Mouse (Mus musculus) right cerebral cortex, postnatal 10 days (tissue): Measurements from ENCODE around the gene Sugct.

Experiments used
- DNase-seq, 2 experiments: peaks; one replicate each; pipeline ENCODE4 v3.0.0; 2021; ENCODE audit warnings: low spot score in 2 of 2

Gene Sugct

DNA sequence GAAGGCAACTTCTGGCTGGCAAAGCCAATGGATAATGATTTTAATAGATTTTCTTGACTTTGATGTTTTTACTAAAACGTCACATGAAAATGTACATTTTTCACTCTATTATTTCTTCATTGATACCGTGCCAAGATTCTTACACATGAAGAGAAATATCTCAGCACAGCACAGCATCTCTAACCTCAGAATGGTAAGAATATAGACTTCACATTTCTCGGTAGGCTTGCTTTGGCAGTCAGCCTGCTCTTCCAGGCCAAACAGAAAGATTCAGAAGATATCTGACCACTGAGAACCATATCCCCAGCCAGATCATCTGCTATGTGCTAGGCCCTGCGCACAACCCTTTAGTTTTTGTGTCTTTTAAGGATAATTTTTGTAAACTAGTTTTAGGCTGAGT lies 657.0 kb downstream of the Sugct start:
- no peak for DNase-seq

DNA sequence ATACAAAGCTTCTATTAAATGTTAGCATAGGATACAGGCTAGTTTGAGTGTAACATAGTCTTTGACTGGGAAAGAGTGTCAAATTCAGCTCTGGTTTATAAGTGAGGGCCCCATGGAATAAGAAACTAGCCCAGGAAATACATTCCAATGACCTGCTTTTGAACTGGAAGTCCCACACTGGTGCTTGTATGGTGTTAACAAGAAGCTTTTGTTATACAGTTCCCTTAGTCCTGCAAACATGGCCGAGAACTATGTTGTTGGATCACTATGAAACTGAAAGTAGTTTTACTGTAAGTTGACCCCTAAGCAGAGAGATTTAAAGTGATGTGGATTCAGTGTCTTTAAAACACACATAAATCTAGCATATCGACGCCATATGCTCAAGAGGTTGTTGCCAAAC lies 657.5 kb downstream of the Sugct start:
- DNase-seq = no peak

DNA sequence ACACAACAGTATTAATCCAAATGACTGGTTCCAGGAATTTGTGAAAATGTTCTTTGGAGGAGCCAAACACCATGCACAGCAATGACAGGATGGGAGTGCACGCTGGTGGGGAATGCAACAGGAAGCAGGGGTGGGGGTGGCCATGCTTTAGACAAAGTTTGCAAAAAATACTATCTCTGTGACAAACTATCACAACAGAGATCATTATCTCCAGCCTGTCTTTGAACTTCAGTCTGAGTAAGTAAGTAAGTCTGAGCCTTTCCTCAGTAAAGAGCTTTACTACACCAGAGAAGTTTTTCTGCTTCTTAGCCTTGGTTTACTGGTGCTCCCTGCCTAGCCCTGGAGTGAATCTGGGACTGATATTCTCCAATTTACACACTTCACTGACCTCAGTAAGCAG lies 664.6 kb downstream of the Sugct start:
- no peak for DNase-seq

DNA sequence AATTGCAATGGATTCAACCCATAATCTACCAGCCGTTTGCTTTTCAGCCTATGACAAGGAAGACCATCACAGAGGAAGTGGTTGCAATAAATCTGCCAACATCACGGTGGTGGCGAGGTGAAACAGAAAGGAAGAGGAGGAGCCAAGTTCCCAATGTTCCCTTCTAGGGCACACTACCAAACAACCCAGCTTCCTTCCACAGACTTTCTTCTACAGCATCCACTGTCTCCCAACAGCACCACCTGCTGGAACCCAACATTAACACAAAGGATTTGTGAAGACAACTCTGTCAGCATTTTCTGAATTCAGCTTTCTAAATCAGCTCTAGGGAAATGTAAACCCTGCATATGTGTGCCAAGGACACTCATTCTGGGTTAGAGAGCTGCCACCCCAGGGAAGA lies 666.8 kb downstream of the Sugct start:
- peak; percentile 49 to 56 for DNase-seq

DNA sequence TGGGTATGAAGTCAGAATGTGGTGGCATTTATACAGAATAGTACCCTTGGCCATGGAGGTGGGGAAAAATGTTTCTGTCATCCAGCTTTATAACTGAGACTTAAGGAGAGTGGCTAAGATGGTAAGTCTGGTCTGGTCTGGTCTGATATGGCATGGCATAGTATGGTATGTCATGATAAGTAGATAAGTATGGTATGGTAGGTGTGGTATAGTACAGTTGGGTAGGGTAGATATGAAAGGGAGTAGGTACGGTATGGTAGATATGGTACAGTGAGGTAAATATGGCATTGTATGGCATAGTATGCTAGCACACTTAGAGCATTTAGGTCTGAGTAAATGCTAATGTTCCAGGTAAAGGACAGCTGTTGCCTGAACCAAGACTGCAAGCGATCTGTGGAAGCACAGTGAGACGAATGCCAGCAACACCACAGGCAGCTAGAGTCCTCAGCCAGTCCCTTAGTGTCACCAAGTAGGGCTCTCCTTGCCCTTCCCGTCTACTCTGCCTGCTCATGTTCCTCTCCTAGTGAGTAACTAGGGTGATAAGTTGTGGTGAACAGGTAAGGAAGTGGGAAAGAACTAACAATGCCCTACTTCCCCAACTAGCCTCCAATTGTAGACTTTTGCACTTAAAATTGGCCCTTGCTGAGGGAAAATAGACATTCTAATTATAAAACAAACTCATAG lies 667.4 kb downstream of the Sugct start:
- no peak for DNase-seq

DNA sequence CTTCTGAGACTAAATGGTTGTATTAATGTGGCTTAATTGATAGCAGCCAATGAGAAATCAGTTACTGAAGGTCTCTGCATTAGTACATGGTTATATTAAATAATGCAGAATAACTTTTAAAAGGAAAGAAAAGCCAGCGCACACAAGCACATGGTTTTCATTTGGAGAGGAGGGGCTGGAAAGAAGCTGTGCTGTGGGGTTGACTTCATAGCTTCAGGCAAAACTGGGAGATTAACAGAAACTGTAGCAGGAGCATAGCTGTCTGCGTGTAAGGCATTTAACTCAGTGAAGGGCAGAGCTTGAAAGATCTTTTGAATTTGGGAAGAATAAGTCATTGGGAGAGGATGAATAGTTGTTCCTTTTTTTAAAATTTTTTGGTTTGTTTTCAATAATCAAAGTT lies 668.4 kb downstream of the Sugct start:
- DNase-seq = no peak

DNA sequence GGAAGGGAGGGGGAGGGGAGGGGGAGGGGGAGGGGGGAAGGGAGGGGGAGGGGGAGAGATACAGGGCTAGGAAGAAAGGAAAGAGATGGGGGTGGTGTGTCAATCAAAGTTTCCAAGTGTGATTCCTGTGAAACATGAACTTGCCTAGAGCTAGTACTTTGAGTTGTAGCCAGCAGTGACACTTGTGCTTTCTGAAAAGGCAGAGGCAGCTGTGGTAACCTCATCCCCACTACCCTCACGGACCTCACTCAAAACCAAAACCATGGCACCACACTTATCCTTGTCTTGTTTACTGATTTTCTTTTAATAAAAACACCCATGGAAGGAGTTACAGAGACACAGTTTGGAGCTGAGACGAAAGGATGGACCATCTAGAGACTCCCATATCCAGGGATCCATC lies 698.9 kb downstream of the Sugct start:
- no peak for DNase-seq

DNA sequence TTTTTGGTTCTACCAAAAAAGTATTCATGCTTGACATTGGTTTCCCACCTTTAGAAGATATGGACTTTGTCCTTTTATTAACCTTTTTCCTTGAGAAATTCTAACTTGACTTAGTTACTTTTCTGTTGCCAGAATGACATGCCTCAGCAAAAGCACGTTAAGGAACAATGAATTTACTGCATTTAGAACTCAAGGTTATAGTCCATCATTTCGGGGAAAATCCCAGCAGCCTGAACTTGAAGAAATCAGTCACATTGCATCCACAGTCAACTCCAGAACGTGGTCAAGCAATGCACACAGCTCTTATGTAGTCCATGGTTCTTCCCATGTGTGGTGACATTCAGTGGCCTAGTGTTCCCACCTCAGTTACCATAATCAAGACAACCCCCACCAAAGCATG lies 700.0 kb downstream of the Sugct start:
- no peak for DNase-seq

DNA sequence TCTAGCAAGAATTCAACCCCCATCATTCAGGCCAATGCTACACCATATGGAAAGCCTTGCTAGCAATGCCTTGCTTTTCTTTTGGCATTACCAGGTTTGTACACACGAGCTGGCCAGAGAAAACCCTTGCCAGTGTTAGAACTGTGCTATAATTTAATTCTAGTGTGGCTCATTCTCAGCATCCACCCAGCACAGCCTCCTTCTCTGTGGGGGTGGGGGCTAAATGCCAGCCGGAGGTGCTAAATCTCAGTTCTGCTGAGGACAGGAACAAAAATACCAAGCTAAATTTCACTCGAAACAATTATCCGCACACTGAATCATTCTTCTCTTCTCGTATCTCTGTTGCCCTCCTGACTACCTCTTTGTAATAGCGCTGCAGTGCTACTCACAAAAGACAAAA lies 717.6 kb downstream of the Sugct start:
- DNase-seq = peak; percentile 70 to 74

DNA sequence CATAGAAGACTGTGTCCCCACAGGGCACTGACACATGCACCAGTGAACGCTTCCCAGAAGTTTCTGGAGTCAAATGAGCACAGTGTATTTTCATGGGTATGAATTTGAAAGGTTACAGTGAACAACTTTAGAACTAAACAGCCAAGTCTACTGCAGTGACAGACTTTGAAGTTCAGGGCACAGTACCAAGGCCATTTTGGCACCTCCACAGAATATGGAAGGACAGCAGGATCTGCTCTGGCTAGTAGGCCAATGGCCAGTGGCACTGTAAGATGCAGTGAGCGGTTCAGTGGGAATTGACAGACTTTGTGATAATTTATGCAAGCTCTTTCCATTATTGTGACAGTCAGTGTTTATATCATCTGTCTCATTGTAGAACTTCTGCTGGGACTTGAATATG lies 724.1 kb downstream of the Sugct start:
- peak in 1 of 2 experiments; percentile 22 for DNase-seq

DNA sequence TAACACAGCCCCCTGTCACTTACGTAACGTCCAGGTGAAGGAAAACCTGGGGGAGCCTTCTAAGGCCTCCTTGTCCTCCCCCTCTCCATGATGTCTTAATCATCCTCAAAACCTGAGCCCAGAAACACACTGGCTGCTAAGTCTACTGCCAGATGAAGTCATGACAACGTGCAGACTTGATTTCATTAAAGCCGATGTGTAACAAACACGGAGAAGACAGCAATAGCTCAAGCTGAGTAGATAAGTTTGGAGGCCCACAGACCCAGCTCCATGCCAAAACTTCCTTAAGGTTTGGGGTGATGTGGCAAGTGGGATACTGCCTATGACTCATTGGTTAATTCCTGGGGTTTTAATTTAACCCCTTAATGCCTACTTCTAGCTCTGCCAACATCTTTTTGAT lies 726.4 kb downstream of the Sugct start:
- DNase-seq = peak in 1 of 2 experiments; percentile 19

DNA sequence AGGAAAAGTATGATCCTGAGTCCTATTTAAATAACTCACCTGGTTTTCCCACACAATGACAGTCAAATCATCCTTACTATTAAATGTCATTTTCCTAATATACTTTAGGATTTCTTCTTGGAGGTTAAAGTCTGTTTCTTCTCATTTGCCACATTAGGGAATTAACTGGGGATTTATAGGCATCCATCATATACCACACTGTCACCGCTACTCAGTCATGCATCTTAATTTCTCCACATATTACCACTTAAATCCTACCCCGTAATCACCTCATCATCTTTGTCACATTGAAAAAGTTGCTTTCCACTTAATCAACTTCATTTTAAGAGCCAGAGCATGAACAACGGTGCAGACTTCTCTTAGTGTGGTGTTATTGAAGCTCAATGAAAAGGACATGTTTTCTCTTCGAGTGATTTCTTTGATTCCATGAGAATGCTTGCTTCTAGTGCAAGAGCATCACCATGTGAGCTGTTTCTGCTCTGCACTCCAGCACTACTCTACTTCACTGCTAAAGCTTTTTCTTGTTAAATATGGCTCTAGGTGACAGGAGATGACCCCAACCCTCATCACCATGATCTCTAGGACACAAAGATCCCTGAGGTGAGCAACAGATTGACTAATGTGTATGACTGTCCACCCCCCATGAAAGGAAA lies 730.4 kb downstream of the Sugct start:
- peak in 1 of 2 experiments; percentile 28 for DNase-seq

DNA sequence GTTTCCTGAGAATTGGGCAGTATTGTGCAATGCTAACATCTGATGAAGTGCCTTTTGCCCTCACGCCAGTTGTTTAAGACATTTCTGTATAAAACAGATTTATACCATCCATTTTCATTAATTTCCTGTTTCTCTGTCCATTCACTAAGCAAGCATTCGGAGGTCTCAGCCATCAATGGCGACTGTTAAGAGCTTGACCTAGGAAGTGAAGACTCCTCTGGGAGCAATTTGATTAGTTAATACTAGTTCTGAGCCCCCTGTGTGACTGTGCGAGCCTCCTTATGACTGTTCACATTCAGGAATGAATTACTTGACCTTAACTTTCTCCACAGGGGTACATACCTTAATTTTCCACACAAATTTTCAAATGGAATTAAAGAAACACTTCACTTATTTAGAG lies 743.3 kb downstream of the Sugct start:
- no peak for DNase-seq

DNA sequence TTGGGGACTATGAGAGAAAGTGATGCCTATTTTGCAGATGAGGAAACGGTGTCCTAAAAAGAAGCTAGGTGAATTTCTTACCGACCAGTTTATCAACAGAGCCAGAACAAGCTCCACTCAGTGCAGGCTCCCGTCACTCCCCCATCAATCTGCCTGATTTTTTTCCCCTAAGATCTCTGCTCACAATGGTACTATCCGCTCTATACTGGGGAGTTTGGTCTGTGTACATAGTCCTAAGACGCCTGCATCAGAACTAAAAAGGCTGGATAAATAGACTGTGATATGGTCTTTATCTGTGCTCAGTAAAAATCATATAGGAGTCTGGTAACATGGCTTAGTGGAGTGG lies 755.9 kb downstream of the Sugct start:
- DNase-seq = no peak

DNA sequence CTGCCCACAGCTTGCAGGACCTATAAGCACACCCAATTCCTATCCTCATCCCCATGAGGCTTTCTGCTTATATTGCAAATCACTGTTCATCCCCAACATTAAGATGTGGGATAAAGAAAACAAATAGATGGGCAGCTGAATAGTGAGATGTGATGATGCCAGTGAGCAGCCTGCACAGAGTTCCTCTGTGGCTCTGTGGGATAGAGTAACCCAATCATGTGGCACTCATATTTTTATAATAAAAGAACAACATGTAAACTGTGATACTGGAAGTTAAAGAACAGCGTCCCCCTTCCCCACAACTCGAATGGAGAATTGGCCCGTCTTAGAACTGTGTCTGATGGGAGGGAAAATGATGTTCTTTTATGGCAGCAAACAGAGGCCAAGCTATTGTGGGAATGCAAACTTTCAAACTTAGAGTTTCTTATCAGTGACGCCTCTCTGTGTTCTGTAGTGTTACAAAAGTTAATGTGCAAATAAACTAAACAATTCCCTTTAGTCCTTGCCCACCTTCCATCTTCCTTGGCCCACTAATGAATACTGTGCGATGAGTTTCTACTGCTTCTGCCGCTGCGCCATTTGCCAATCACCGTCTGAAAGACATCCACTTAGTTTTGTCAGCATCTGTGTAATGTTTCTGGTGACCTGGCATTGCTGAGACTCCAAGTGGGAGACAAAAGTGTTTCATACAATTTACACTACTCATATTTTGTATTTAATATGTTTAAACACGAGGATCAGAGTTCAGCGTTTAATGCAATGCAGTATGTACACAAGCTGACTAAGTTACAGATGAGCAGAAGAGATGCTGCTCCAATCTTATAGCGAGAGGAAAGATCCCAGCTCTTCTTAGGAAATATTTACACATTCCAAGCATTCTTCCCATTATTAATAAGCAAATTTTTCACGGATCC lies 756.5 kb downstream of the Sugct start:
- DNase-seq = no peak

DNA sequence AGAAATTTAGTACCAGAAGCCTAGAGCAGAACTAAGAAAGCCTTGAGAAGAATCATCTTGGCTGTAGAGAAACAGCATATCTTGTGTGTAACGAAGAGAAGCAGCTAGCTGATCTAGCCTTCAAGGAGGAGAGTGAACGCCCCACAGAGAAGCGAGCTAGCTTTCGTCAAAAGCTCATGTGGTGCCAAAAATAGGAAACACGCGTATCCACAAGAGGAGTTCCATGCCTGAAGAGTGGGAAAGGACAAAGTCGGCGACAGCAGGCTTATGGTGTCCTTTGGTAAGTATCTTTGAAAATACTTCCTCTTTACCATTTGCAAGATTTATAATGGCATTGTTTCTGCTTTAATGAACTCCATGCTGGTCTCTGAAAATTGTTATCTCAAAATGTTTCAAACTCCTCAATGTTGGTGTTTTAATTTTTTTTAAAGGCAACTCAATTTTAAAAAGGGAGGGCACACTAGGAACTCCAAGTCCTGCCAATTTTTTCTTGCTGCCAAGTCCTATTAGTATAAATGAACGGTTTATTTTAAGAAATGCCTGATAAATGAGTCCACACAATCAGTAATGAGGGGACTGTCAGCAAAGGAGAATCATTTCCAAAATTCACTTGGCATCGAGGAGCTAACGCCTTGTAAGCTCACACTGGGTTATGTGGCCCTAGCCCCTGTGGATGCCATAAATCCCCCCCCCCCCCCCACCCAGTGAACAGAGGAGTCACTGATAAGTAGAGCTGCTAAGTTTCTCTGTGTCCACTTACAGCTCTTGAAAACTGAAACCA lies 757.7 kb downstream of the Sugct start:
- DNase-seq = peak in 1 of 2 experiments; percentile 20

DNA sequence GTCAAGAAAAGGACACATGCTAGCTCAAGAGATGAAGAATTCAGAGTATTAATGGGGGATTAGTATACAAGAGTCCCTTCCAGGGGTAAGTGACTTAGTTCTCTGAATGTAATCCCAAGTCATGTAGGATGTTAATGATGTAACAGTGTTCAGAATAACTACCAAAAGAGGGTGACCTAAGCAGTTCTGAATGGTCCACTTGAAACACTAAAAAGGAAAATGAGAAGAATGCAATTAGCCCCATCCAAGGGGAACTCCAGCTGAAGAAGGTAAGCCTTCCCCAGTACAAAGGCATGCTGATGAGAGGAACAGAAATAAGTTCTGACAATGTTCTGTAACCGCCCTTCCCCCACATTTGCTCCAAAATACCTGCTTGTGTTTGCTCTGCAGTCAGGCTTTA lies 760.3 kb downstream of the Sugct start:
- no peak for DNase-seq

DNA sequence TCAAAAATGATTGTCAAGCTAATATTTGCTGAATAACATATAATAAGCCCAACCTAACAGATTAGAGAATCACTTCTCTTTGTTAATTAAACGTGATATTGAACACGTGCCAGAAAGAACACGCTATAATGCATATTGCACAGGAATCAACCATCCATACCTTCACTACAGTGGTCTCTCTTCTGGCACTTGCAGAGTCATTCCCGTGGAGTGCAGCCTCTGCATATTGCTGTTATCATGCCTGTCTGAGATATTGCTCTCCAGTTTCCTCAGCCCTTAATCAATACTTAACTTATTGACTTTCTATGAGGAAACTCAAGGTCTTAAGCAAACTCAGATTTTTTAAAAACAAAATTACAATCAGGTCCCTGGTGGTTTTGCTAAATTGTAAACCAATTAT lies 761.8 kb downstream of the Sugct start:
- DNase-seq = no peak

DNA sequence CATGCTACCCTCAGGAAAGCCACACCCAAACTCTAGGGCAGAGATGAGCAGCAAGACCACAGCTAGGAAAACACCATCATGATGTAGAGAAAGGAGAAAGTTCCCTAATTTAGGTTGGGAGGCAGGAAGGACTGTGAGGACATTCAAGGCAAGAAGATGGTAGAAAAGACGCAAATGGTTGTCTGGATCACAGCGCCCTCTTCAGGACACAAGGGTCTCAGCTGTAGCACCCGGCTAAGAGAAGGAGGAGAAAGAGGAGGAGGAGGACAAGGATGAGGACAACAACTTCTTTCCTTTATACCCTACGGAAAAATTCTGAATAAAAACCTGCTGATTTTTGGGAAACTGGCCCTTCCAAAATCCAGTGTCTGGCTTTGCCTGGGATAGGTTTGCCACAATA lies 774.0 kb downstream of the Sugct start:
- DNase-seq = no peak

DNA sequence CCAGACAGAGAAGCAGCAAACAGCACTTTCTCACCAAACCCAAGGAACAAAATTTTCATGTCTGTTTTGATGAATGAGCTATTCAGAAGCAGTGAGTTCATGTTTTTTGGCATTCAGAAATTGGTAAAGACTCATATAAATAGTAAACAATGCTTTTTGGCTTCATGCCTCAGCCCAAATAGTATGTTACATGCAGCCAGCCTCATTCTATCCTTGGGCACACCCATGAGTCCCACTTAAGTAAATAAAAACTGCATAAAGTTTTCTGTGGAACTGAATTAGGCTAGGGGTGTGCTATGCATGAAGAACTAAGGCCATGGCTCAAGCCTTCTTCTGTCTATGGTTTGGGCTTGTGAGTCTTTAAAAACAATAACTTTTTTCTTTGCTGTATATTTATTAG lies 779.7 kb downstream of the Sugct start:
- DNase-seq = no peak

DNA sequence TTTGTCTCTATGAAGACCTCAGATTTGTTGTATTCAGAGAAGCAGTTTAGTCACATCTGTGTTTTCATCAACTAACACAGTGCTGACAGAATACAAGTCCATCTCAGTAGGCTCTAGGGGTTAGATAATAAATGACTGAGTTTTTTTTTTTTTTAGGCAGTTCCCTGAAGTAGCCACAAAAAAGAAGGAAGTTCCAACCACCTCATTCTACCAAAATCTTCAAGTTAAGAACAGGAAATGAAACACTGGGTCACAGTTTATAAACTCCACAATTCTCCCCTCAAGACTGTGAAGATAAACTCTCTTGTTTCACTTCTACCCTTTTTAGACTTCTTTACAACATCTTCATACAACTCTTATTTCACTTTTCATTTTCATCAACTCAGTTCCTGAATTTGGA lies 783.1 kb downstream of the Sugct start:
- no peak for DNase-seq

DNA sequence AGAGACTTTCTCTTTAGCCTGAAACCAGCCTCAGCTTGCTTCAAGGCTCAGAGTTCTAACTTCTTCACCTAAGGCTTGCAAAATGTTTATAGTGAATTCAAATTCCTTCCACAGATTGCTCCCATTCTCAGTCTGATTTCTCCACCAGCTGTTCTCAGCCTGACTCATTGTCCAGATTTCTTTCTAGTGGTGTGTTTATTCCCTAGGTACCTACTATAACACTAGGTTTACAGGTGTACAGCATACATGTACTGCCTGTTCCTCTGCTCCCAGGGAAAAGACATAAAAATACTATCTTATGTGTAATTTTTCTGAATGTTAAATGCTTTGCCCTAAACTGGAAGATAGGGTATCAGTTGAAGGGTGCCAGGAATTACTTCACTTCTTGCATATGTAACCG lies 788.4 kb downstream of the Sugct start:
- no peak for DNase-seq
